Mouse (Mus musculus) heart, embryonic 11.5 days (tissue): ENCODE measurements at regions not wholly inside any gene's neighbourhood (a gene's known extent, or its start where the extent isn't known, plus 50 kb on each side); places are given as distances from the start of the nearest gene placed in this dataset.

Experiments used
- ATAC-seq: fragments of 200-750 bp; cut with Nextera tagmentation; replicated peaks from 2 replicates; pipeline ENCODE4 v1.8.0; 2017; ENCODE audit warnings: moderate library complexity; ENCODE audit not compliant: insufficient number of reproducible peaks, low FRiP score, low TSS enrichment
- H3K27ac ChIP-seq: fragments of 300-500 bp; sonication (generic); 2 replicates; pipeline ENCODE4 v1.5.1; 2014; ENCODE audit warnings: mild to moderate bottlenecking, low read depth, low read length
- H3K27me3 ChIP-seq: fragments of 300-500 bp; sonication (generic); 2 replicates; pipeline ENCODE4 v1.6.1; 2014; ENCODE audit warnings: mild to moderate bottlenecking, low read length, mixed read lengths; ENCODE audit not compliant: control insufficient read depth, insufficient read depth
- H3K36me3 ChIP-seq: fragments of 300-500 bp; sonication (generic); 2 replicates; pipeline ENCODE4 v1.6.1; 2014; ENCODE audit warnings: mild to moderate bottlenecking, low read length, moderate library complexity, mixed read lengths; ENCODE audit not compliant: control insufficient read depth, insufficient read depth
- H3K4me1 ChIP-seq: fragments of 300-500 bp; sonication (generic); 2 replicates; pipeline ENCODE4 v1.6.1; 2014; ENCODE audit warnings: low read length; ENCODE audit not compliant: control insufficient read depth, insufficient read depth
- H3K4me2 ChIP-seq: fragments of 300-500 bp; sonication (generic); 2 replicates; pipeline ENCODE4 v1.6.1; 2014; ENCODE audit warnings: mild to moderate bottlenecking, moderate library complexity
- H3K4me3 ChIP-seq: fragments of 300-500 bp; sonication (generic); 2 replicates; pipeline ENCODE4 v1.5.1; 2014; ENCODE audit warnings: low read depth, low read length
- H3K9ac ChIP-seq: fragments of 300-500 bp; sonication (generic); 2 replicates; pipeline ENCODE4 v1.6.1; 2014; ENCODE audit warnings: mild to moderate bottlenecking, low read depth, low read length, moderate library complexity
- H3K9me3 ChIP-seq: fragments of 300-500 bp; sonication (generic); replicated peaks from 2 replicates; pipeline ENCODE4 v1.6.1; 2016; ENCODE audit warnings: low read length; ENCODE audit not compliant: control insufficient read depth
- WGBS: fragments of 180-500 bp; shearing (Covaris S2); extraction: QIAGEN DNeasy Blood & Tissue Kit; methylation state at CpG from one replicate; pipeline ENCODE4 v1.1.7; 2014; ENCODE audit not compliant: insufficient replicate concordance; 5-methylcytosine and 5-hydroxymethylcytosine counted together

DNA sequence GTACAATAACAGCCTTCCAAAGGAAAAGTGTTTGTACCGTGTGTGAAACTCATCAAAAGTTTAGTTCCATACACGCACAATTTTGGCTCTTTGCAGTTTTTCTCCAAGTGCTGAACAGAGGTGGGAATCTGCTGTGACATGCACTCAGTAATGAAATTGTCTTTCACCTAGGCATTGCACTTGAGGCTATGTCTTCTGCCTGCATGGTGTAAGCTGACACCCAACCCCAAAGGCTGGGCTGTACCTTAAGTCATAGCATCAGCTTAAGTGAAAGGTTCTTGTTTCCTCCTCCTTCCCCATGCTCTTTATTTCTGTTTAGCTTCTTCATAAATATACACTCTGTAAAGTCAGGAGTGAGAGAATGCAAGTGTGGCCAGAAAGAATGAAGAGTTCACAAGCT lies 313.1 kb downstream of the Spry2 start:
- no peak overlapping the region for H3K4me3 ChIP-seq
- no peak overlapping the region for H3K9ac ChIP-seq
- H3K4me2 ChIP-seq, result no peak overlapping the region
- WGBS, result 83% methylated on average over 2 of the region's 2 CpGs
- H3K36me3 ChIP-seq, result no peaks in the 10 kb centered on the region
- H3K27me3 ChIP-seq, result no peaks in the 10 kb centered on the region
- no peak for ATAC-seq
- H3K9me3 ChIP-seq, result no peaks in the 10 kb centered on the region
- H3K27ac ChIP-seq, result no peak overlapping the region
- H3K4me1 ChIP-seq, result no peaks in the 10 kb centered on the region

DNA sequence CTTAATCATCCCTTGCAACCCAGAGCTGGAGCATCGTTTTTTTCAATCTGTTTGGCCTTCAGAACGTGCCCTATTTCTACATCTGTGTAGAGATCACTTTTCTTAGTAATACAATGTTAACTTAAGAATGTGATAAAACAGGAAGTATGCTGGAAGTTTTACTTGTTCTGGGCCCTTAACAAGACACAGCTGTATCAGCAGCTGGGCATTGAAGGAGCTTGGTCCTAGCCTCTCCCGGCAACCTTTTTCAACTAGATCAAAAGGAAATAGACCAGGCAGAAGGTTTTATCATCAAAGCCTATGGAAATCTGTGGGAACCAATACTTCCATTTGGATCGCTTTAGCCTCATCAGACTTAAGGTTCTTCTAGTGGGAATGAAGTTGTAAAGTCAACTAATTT lies 317.9 kb downstream of the Ndfip2 start:
- no peaks in the 10 kb centered on the region for H3K9me3 ChIP-seq
- H3K27me3 ChIP-seq, result no peaks in the 10 kb centered on the region
- H3K36me3 ChIP-seq, result no peaks in the 10 kb centered on the region
- H3K9ac ChIP-seq, result no peak overlapping the region
- no peak overlapping the region for H3K4me2 ChIP-seq
- H3K4me1 ChIP-seq, result no peaks in the 10 kb centered on the region
- H3K4me3 ChIP-seq, result no peak overlapping the region
- WGBS, result 45% methylated on average over 4 of the region's 4 CpGs
- ATAC-seq, result no peak
- no peak overlapping the region for H3K27ac ChIP-seq

DNA sequence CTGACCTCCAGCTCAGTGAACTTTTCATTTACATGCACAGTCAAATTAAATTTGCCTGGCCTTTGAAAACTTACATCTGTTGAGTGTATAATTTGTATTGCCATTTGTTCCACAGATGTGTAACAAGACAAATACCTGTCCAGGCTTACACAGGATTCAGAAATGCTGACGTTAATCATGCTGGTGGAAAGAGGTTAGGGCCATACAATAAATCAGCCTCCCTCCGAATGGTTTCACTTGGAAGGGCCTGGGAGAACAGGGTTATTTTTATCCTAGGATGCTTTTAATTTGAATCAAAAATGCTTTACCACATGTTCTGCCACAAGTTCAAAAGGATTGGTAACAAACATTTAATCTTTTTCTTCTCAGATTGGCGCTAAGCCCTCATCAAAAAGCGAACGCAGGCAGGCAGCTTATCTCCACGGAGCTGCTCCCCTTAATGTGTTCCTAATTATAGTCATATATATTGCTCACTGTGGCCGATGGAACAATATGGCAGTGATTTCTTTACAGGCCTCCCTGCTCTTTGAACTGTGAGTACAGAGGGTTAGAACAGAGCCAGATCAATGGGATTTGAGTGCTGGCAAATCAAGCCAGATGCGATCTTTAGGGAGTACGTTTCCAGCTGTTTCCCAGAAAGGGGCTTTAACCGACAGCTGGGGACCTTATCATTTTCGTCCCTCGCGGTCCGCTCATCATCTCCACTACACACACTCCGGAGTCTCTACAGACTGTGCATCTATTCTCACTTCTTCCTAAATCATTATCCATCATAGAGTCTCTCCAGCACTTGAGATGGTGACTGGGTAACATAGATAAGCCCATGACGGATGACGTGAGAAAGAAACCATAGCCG lies 313.9 kb downstream of the Ndfip2 start:
- Histone ChIP-seq H3K27ac (no peak overlapping the region), H3K9me3 (no peaks in the 10 kb centered on the region), H3K36me3 (no peaks in the 10 kb centered on the region), H3K9ac (0 out of 2 replicates have a peak overlapping the region, but pooled peaks have one; percentile 46), H3K27me3 (no peaks in the 10 kb centered on the region), H3K4me1 (no peaks in the 10 kb centered on the region), H3K4me3 (peak overlapping the region; percentile 10; the same call in 1 of the 2 replicates), H3K4me2 (peak overlapping the region; percentile 59)
- WGBS, result 32% methylated on average over 18 of the region's 18 CpGs
- ATAC-seq, result no peak

- no peak for ATAC-seq
- no peak overlapping the region for H3K27ac ChIP-seq
- H3K4me3 ChIP-seq, result no peak overlapping the region
- H3K4me1 ChIP-seq, result no peaks in the 10 kb centered on the region; the same call in 1 of the 2 replicates
- no peak overlapping the region for H3K4me2 ChIP-seq
- H3K27me3 ChIP-seq, result no peaks in the 10 kb centered on the region
- WGBS, result 76% methylated on average over 6 of the region's 6 CpGs
- H3K36me3 ChIP-seq, result no peaks in the 10 kb centered on the region
- no peak overlapping the region for H3K9ac ChIP-seq
- no peaks in the 10 kb centered on the region for H3K9me3 ChIP-seq
These were observed 311.8 kb downstream of the Ndfip2 start for GRCm38 (mm10) chr14:105570156-105570555.

- H3K4me1 ChIP-seq, result no peaks in the 10 kb centered on the region; the same call in 1 of the 2 replicates
- H3K9ac ChIP-seq, result peak overlapping the region; percentile 50; the same call in 1 of the 2 replicates
- peak overlapping the region; percentile 52 for H3K4me2 ChIP-seq
- H3K9me3 ChIP-seq, result no peaks in the 10 kb centered on the region
- peak overlapping the region; percentile 24 for H3K4me3 ChIP-seq
- ATAC-seq, result no peak; the same call in 1 of the 2 replicates
- no peaks in the 10 kb centered on the region for H3K27me3 ChIP-seq
- peak overlapping the region; percentile 78 for H3K27ac ChIP-seq
- 30% methylated on average over 16 of the region's 16 CpGs for WGBS
- no peaks in the 10 kb centered on the region for H3K36me3 ChIP-seq
These were observed 307.5 kb downstream of the Ndfip2 start for GRCm38 (mm10) chr14:105565827-105566226.

DNA sequence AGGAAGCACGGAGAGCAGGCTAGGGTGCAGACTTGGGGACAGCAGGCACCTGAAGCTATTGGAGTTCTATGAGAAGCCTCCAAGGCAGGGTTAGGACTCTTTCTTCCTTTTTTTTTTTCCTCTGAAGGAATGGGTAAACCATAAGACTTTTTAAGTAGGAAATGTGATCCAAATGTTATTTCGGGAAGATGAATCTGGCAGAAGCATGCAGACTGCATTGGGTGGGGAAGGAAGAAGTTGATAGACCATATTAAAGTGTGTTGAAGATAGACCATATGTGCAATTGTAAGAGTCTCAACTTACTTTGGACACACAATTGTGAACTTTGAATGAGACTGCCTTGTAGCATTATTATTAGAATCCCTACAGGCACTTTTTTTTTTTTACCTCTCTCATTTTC lies 304.5 kb downstream of the Ndfip2 start:
- Histone ChIP-seq H3K9ac (no peak overlapping the region), H3K4me3 (no peak overlapping the region), H3K4me2 (no peak overlapping the region), H3K4me1 (no peaks in the 10 kb centered on the region; the same call in 1 of the 2 replicates), H3K27me3 (no peaks in the 10 kb centered on the region), H3K36me3 (no peaks in the 10 kb centered on the region), H3K9me3 (no peaks in the 10 kb centered on the region), H3K27ac (no peak overlapping the region)
- WGBS, result 93% methylated on average over 2 of the region's 2 CpGs
- no peak for ATAC-seq

DNA sequence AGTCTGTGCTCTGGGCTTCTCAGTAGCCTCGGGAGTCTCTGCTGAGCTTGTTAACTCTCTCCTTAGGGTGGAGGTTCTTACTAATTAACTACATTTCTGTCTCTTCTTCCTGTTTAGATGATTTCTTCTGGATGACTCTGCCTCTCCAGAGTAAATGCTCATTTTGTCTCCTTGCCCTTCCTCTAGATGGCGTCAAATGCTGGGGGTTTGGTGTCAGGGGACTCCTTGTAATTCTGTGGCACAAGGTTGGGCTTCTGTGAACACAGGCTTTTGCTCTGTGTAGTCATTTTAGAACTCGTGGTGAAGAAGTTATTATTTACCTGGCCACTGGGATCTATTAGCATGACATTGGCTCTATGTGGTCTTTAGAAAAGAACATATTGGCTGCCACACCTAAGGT lies 298.4 kb downstream of the Ndfip2 start:
- H3K27ac ChIP-seq, result no peak overlapping the region
- no peak for ATAC-seq
- H3K27me3 ChIP-seq, result no peaks in the 10 kb centered on the region
- H3K4me3 ChIP-seq, result no peak overlapping the region
- no peak overlapping the region for H3K4me2 ChIP-seq
- no peaks in the 10 kb centered on the region for H3K9me3 ChIP-seq
- no peak overlapping the region for H3K9ac ChIP-seq
- 52% methylated on average over 3 of the region's 3 CpGs for WGBS
- no peaks in the 10 kb centered on the region for H3K36me3 ChIP-seq
- 0 out of 2 replicates have a peak, but pooled peaks cover 5% of the 10 kb centered on the region for H3K4me1 ChIP-seq

DNA sequence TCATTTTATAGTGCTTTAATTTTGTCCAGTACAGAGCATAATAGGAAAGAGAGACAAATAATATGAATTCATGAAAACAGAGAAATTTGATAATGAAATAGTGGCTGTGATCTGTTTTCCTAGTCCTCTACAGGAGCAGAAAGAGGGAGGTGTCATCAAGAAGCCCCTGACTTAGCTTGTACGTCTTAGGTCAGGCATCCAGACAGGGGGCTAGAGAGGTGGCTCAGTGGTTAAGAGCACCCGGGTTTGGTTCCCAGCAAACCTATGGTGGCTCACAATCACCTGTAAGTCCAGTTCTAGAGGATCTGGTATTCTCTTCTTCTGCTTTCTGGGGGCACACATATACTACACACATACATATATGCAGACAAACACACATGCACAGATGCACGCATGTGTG lies 285.7 kb downstream of the Ndfip2 start:
- Histone ChIP-seq H3K27ac (no peak overlapping the region), H3K4me1 (peaks cover 4% of the 10 kb centered on the region; the same call in 1 of the 2 replicates), H3K4me2 (no peak overlapping the region), H3K4me3 (no peak overlapping the region), H3K9ac (no peak overlapping the region), H3K36me3 (no peaks in the 10 kb centered on the region), H3K27me3 (no peaks in the 10 kb centered on the region), H3K9me3 (no peaks in the 10 kb centered on the region)
- ATAC-seq, result no peak
- WGBS, result 87% methylated on average over 3 of the region's 3 CpGs
